16 mouse cellular contexts compared by ENCODE assay signal in genomic region chr7:63162272-63162864, GRCm38 (mm10). TPM values are rescaled to one million over a fixed set of nuclear protein-coding genes. Genes with fewer than 3 reads are reported as not detected.
DNase-seq lines count a peak whose midpoint lies in the region; ATAC-seq and TF ChIP-seq lines count a peak whose summit lies in the region.
"Had no signal": no experiment of that assay in that cellular context is flagged by ENCODE, and none has a peak within 500 bp of the region (broad histone marks: within the 10 kb centered on the region; RNA-seq: fewer than 3 reads in every experiment).

No protein-coding gene starts in this region.

- no peaks in the 10 kb centered on the region for H3K36me3 ChIP-seq in hindbrain, embryonic 12.5 days
- no peaks in the 10 kb centered on the region for H3K36me3 ChIP-seq in hindbrain, embryonic 11.5 days (ENCODE audit: control insufficient read depth, insufficient read depth, low read length)
- H3K36me3 ChIP-seq in forebrain, embryonic 12.5 days (replicated peaks) = no peaks in the 10 kb centered on the region
- H3K36me3 ChIP-seq in forebrain, postnatal 0 days (ENCODE audit: insufficient read depth) = no peaks in the 10 kb centered on the region
- H3K36me3 ChIP-seq in neural tube, embryonic 13.5 days = no peaks in the 10 kb centered on the region
- H3K36me3 ChIP-seq: embryonic facial prominence, embryonic 13.5 days; heart, embryonic 15.5 days had no signal

- no peak overlapping the region for H3K27ac ChIP-seq in hindbrain, embryonic 12.5 days
- no peak overlapping the region for H3K27ac ChIP-seq in hindbrain, embryonic 11.5 days (ENCODE audit: low read depth, low read length)
- H3K27ac ChIP-seq in forebrain, embryonic 12.5 days = no peak overlapping the region
- no peak overlapping the region for H3K27ac ChIP-seq in forebrain, postnatal 0 days (ENCODE audit: low read depth, low read length)
- H3K27ac ChIP-seq in neural tube, embryonic 13.5 days (replicated peaks) = 0 out of 2 replicates have a peak overlapping the region, but pooled peaks have one; percentile 13
- H3K27ac ChIP-seq: embryonic facial prominence, embryonic 13.5 days; heart, embryonic 15.5 days; kidney, postnatal 0 days; liver, embryonic 14.5 days had no signal

- ATAC-seq in hindbrain, embryonic 12.5 days (ENCODE audit: low FRiP score) = peak; percentile 72; the same call in 1 of the 2 replicates
- no peak for ATAC-seq in hindbrain, embryonic 11.5 days (ENCODE audit: low FRiP score)
- peak; percentile 84; the same call in 1 of the 2 replicates for ATAC-seq in forebrain, embryonic 12.5 days (ENCODE audit: low FRiP score)
- peak; percentile 78 for ATAC-seq in forebrain, postnatal 0 days
- peak; percentile 81 for ATAC-seq in neural tube, embryonic 13.5 days (ENCODE audit: low read depth)
- ATAC-seq: CD4-positive, CD25-positive, alpha-beta regulatory T cell, adult 4 months had no signal

- no peak overlapping the region for H3K4me2 ChIP-seq in hindbrain, embryonic 12.5 days (replicated peaks)
- no peak overlapping the region for H3K4me2 ChIP-seq in hindbrain, embryonic 11.5 days (replicated peaks; ENCODE audit: low read depth, low read length)
- no peak overlapping the region for H3K4me2 ChIP-seq in forebrain, embryonic 12.5 days
- no peak overlapping the region for H3K4me2 ChIP-seq in forebrain, postnatal 0 days (ENCODE audit: low read depth)
- no peak overlapping the region for H3K4me2 ChIP-seq in neural tube, embryonic 13.5 days
- H3K4me2 ChIP-seq: embryonic facial prominence, embryonic 13.5 days; heart, embryonic 15.5 days had no signal

- no peak overlapping the region for H3K4me3 ChIP-seq in hindbrain, embryonic 12.5 days
- no peak overlapping the region for H3K4me3 ChIP-seq in hindbrain, embryonic 11.5 days (ENCODE audit: low read depth, low read length)
- no peak overlapping the region for H3K4me3 ChIP-seq in forebrain, embryonic 12.5 days (replicated peaks)
- H3K4me3 ChIP-seq in forebrain, postnatal 0 days (ENCODE audit: low read depth, low read length) = no peak overlapping the region
- H3K4me3 ChIP-seq in neural tube, embryonic 13.5 days = no peak overlapping the region
- H3K4me3 ChIP-seq: embryonic facial prominence, embryonic 13.5 days; heart, embryonic 15.5 days had no signal

- H3K9ac ChIP-seq in hindbrain, embryonic 12.5 days = no peak overlapping the region
- H3K9ac ChIP-seq in hindbrain, embryonic 11.5 days (ENCODE audit: low read depth, low read length) = no peak overlapping the region
- H3K9ac ChIP-seq in forebrain, embryonic 12.5 days = no peak overlapping the region
- no peak overlapping the region for H3K9ac ChIP-seq in forebrain, postnatal 0 days
- H3K9ac ChIP-seq in neural tube, embryonic 13.5 days = no peak overlapping the region
- H3K9ac ChIP-seq: embryonic facial prominence, embryonic 13.5 days; heart, embryonic 15.5 days; liver, embryonic 14.5 days had no signal

- H3K27me3 ChIP-seq in hindbrain, embryonic 12.5 days = no peaks in the 10 kb centered on the region
- no peaks in the 10 kb centered on the region for H3K27me3 ChIP-seq in hindbrain, embryonic 11.5 days (ENCODE audit: control insufficient read depth, insufficient read depth, low read length)
- H3K27me3 ChIP-seq in forebrain, embryonic 12.5 days = no peaks in the 10 kb centered on the region
- no peaks in the 10 kb centered on the region for H3K27me3 ChIP-seq in forebrain, postnatal 0 days (ENCODE audit: insufficient read depth, low read length)
- no peaks in the 10 kb centered on the region for H3K27me3 ChIP-seq in neural tube, embryonic 13.5 days
- H3K27me3 ChIP-seq: embryonic facial prominence, embryonic 13.5 days; heart, embryonic 15.5 days had no signal

- no peaks in the 10 kb centered on the region for H3K9me3 ChIP-seq in hindbrain, embryonic 12.5 days (replicated peaks)
- H3K9me3 ChIP-seq in hindbrain, embryonic 11.5 days (ENCODE audit: control insufficient read depth, low read length) = no peaks in the 10 kb centered on the region
- no peaks in the 10 kb centered on the region for H3K9me3 ChIP-seq in forebrain, embryonic 12.5 days
- H3K9me3 ChIP-seq in forebrain, postnatal 0 days (ENCODE audit: low read length) = no peaks in the 10 kb centered on the region
- H3K9me3 ChIP-seq in neural tube, embryonic 13.5 days = no peaks in the 10 kb centered on the region
- H3K9me3 ChIP-seq: embryonic facial prominence, embryonic 13.5 days; heart, embryonic 15.5 days had no signal

- 0 out of 2 replicates have a peak, but pooled peaks cover 2% of the 10 kb centered on the region for H3K4me1 ChIP-seq in hindbrain, embryonic 12.5 days
- H3K4me1 ChIP-seq in hindbrain, embryonic 11.5 days (replicated peaks; ENCODE audit: control insufficient read depth, insufficient read depth, low read length) = no peaks in the 10 kb centered on the region
- peaks cover 9% of the 10 kb centered on the region; the same call in 1 of the 2 replicates for H3K4me1 ChIP-seq in forebrain, embryonic 12.5 days
- H3K4me1 ChIP-seq in forebrain, postnatal 0 days (ENCODE audit: insufficient read depth) = no peaks in the 10 kb centered on the region
- H3K4me1 ChIP-seq in neural tube, embryonic 13.5 days (replicated peaks) = peaks cover 6% of the 10 kb centered on the region; the same call in 1 of the 2 replicates
- H3K4me1 ChIP-seq: embryonic facial prominence, embryonic 13.5 days; heart, embryonic 15.5 days had no signal

- no peak for TF ChIP-seq CTCF in forebrain, postnatal 0 days (IDR thresholded peaks at IDR 0.05; ENCODE audit: low read depth)

- WGBS in hindbrain, embryonic 12.5 days = 70% methylated on average over 7 of the region's 7 CpGs
- WGBS in hindbrain, embryonic 11.5 days = 75% methylated on average over 7 of the region's 7 CpGs
- WGBS in forebrain, embryonic 12.5 days = 21% methylated on average over 7 of the region's 7 CpGs
- WGBS in forebrain, postnatal 0 days = 15% methylated on average over 7 of the region's 7 CpGs
- 49% methylated on average over 7 of the region's 7 CpGs for WGBS in neural tube, embryonic 13.5 days

- DNase-seq in hindbrain, embryonic 11.5 days (ENCODE audit: low spot score) = no peak
- peak; percentile 33 for DNase-seq in forebrain, postnatal 0 days
- no peak for DNase-seq in urinary bladder, postnatal 10 days (ENCODE audit: low spot score)
- DNase-seq in kidney, adult 8-10 months = no peak
- DNase-seq: cerebellum, postnatal 36 days; lung, postnatal 10 days; right cerebral cortex, postnatal 4 days; thymus, adult 2 months had no signal

RNA-seq across cellular contexts. Expression of gene Chrna7, which starts 50.0 kb away (rescaled TPM):
- 6.9 and 8.6 TPM in 2 replicates for polyA plus RNA-seq in hindbrain, embryonic 12.5 days (2016; fragmentation: Nextera tagmentation; extraction: Ambion mirVana)
- polyA plus RNA-seq in hindbrain, embryonic 11.5 days (2014; fragmentation: Nextera tagmentation; extraction: Ambion mirVana) = 8.0 and 8.5 TPM in 2 replicates
- 3.8 and 4.3 TPM in 2 replicates for polyA plus RNA-seq in forebrain, embryonic 12.5 days (2016; fragmentation: Nextera tagmentation; extraction: Ambion mirVana)
- total RNA-seq in forebrain, postnatal 0 days (2014; rRNA removed) = 22.3 and 25.2 TPM in 2 replicates
- 2.1 and 6.5 TPM in 2 replicates for polyA plus RNA-seq in forebrain, postnatal 0 days (2015; fragmentation: Nextera tagmentation; extraction: Ambion mirVana)
- polyA plus RNA-seq in neural tube, embryonic 13.5 days (2015; fragmentation: Nextera tagmentation; extraction: Ambion mirVana) = 7.4 and 7.5 TPM in 2 replicates
- polyA plus RNA-seq: CD4-positive, CD25-positive, alpha-beta regulatory T cell, adult 4 months had no signal
